Mouse (Mus musculus): ENCODE measurements around the gene Nes.

- TF ChIP-seq CTCF (IDR thresholded peaks at IDR 0.05; ENCODE audit: low read depth) (no peak), EP300 (optimal IDR thresholded peaks at IDR 0.05) (no peak)
Observed at GRCm38 (mm10) chr3:87960191-87960585, 10.7 kb upstream of the Nes start.
